Mouse (Mus musculus) lung, adult 2 months (tissue): ENCODE results near the gene Prkg1.

ENCODE experiments used
- CTCF ChIP-seq: fragments of 200-500 bp; IDR thresholded peaks from 2 replicates; pipeline ENCODE4 v1.5.1; 2011; ENCODE audit warnings: mild to moderate bottlenecking, low read length, control low read depth; ENCODE audit not compliant: insufficient read depth
- POLR2A ChIP-seq: fragments of 200-500 bp; IDR thresholded peaks from 2 replicates; pipeline ENCODE4 v1.6.1; 2011; ENCODE audit warnings: low read depth, mild to moderate bottlenecking, control low read depth, low read length, borderline replicate concordance; ENCODE audit errors: extremely low read depth

GRCm38 (mm10) chr19:31431411-31431810 is 333.4 kb downstream of the Prkg1 start:
- TF ChIP-seq CTCF = no peak
- TF ChIP-seq POLR2A = no peak
